Mouse (Mus musculus): Measurements from ENCODE around the gene Tifa. TPM values are rescaled to one million over a fixed set of nuclear protein-coding genes. Genes with fewer than 3 reads are reported as not detected.

Gene Tifa
- polyA plus RNA-seq, 1 experiment, result 0.18 TPM

GRCm38 (mm10) chr3:127818694-127819663 is 29.4 kb downstream of the Tifa start:
- TF ChIP-seq USF1 (IDR thresholded peaks at IDR 0.05; ENCODE audit: low read depth) (no peak), MAX (IDR thresholded peaks at IDR 0.05) (no peak), MYOG (IDR thresholded peaks at IDR 0.05; ENCODE audit: control insufficient read depth, extremely low read depth, insufficient read length) (no peak)
- no peak overlapping the region for H3ac ChIP-seq (ENCODE audit: control insufficient read depth, insufficient read length, low read depth)
- no peak overlapping the region for H3K4me3 ChIP-seq (ENCODE audit: insufficient read depth, poor library complexity, severe bottlenecking)

DNA sequence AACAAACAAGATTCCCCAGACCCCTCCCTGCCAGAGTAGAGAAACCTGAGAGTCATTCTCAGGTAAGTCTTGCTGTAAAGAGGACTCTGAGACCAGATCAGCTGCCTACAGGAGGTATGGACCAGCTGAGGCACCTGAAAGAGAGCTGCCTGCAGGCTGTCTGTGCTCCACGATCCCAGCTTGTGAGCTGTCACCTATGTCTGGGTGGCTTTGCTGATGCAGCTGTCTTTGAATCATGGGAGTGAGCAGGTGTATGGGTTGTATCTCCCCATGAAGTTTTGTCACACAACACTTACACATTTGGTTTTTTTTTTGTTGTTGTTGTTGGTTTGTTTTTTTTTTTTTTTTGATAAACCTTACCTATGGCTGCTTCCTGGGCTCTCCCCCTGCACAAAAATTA is 30.8 kb downstream of the Tifa start:
- Histone ChIP-seq H3K36me3 (ENCODE audit: control insufficient read depth, insufficient read depth) (peaks cover 14% of the 10 kb centered on the region), H3K4me3 (ENCODE audit: insufficient read depth, poor library complexity, severe bottlenecking) (no peak overlapping the region), H3K27me3 (ENCODE audit: control insufficient read depth, insufficient read depth, insufficient read length) (no peaks in the 10 kb centered on the region), H3ac (ENCODE audit: control insufficient read depth, insufficient read length, low read depth) (no peak overlapping the region), H3K79me3 (ENCODE audit: low read depth) (peaks cover 7% of the 10 kb centered on the region), H3K79me2 (ENCODE audit: control insufficient read depth, insufficient read depth) (peaks cover 16% of the 10 kb centered on the region)
- TF ChIP-seq FOSL1 (IDR thresholded peaks at IDR 0.05; ENCODE audit: insufficient read depth, low read length, poor library complexity, severe bottlenecking), result no peak
- no peak for TF ChIP-seq MYOG (IDR thresholded peaks at IDR 0.05; ENCODE audit: control insufficient read depth, extremely low read depth, insufficient read length)

More at GRCm38 (mm10) chr3:127818694-127819663, 29.4 kb downstream of the Tifa start:
- H3K79me2 ChIP-seq (ENCODE audit: control insufficient read depth, insufficient read depth), result peaks cover 2% of the 10 kb centered on the region
- peaks cover 14% of the 10 kb centered on the region for H3K36me3 ChIP-seq (ENCODE audit: control insufficient read depth, insufficient read depth)
- peaks cover 1% of the 10 kb centered on the region for H3K79me3 ChIP-seq (ENCODE audit: low read depth)
- no peaks in the 10 kb centered on the region for H3K27me3 ChIP-seq (ENCODE audit: control insufficient read depth, insufficient read depth, insufficient read length)

- H3ac ChIP-seq (ENCODE audit: control insufficient read depth, insufficient read length, low read depth), result no peak overlapping the region
- peaks cover 24% of the 10 kb centered on the region for H3K79me2 ChIP-seq (ENCODE audit: control insufficient read depth, insufficient read depth)
- no peaks in the 10 kb centered on the region for H3K27me3 ChIP-seq (ENCODE audit: control insufficient read depth, insufficient read depth, insufficient read length)
- H3K79me3 ChIP-seq (ENCODE audit: low read depth), result peaks cover 7% of the 10 kb centered on the region
- no peak overlapping the region for H3K4me3 ChIP-seq (ENCODE audit: insufficient read depth, poor library complexity, severe bottlenecking)
- TF ChIP-seq MAX (IDR thresholded peaks at IDR 0.05) (no peak), CTCF (IDR thresholded peaks at IDR 0.05; ENCODE audit: control insufficient read depth, insufficient read depth, insufficient read length) (no peak), FOSL1 (IDR thresholded peaks at IDR 0.05; ENCODE audit: insufficient read depth, low read length, poor library complexity, severe bottlenecking) (no peak)
- H3K36me3 ChIP-seq (ENCODE audit: control insufficient read depth, insufficient read depth), result peaks cover 14% of the 10 kb centered on the region
Observed at GRCm38 (mm10) chr3:127821209-127821608, 31.6 kb downstream of the Tifa start.

GRCm38 (mm10) chr3:127823886-127824863 is 34.6 kb downstream of the Tifa start:
- Histone ChIP-seq H3K36me3 (ENCODE audit: control insufficient read depth, insufficient read depth) (peaks cover 14% of the 10 kb centered on the region), H3ac (ENCODE audit: control insufficient read depth, insufficient read length, low read depth) (no peak overlapping the region), H3K79me2 (ENCODE audit: control insufficient read depth, insufficient read depth) (peaks cover 46% of the 10 kb centered on the region), H3K79me3 (ENCODE audit: low read depth) (peaks cover 20% of the 10 kb centered on the region), H3K27me3 (ENCODE audit: control insufficient read depth, insufficient read depth, insufficient read length) (no peaks in the 10 kb centered on the region), H3K4me3 (ENCODE audit: insufficient read depth, poor library complexity, severe bottlenecking) (no peak overlapping the region)
- TF ChIP-seq MAX (IDR thresholded peaks at IDR 0.05), result no peak
- no peak for TF ChIP-seq CTCF (IDR thresholded peaks at IDR 0.05; ENCODE audit: control insufficient read depth, insufficient read depth, insufficient read length)
- TF ChIP-seq FOSL1 (IDR thresholded peaks at IDR 0.05; ENCODE audit: insufficient read depth, low read length, poor library complexity, severe bottlenecking), result no peak
- TF ChIP-seq MYOG (IDR thresholded peaks at IDR 0.05; ENCODE audit: control insufficient read depth, extremely low read depth, insufficient read length), result no peak
- TF ChIP-seq CEBPB (IDR thresholded peaks at IDR 0.05; ENCODE audit: low read depth), result no peak
- TF ChIP-seq MYOD1 (IDR thresholded peaks at IDR 0.05; ENCODE audit: control insufficient read depth, insufficient read length, low read depth), result no peak
- TF ChIP-seq USF1 (IDR thresholded peaks at IDR 0.05; ENCODE audit: low read depth), result no peak

DNA sequence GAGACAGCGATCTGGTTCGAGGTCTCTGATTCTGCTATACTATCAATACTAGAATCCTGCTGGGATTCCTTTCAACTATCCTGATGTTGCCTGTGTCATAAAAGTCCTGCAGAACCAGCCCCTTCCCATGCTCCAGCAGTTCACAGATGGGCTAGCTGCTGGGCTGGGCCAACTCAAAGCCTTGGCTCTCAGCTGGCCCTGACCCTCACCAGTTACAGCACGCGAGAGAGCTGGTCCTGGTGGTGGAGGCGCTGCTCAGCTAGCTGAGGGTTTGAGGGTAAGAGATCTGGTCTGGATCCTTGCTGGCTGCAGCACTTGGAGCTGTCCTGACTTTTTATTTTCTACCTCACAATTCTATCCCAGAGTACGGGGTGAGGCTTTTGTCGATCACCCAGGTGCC is 36.9 kb downstream of the Tifa start:
- Histone ChIP-seq H3K4me3 (ENCODE audit: insufficient read depth, poor library complexity, severe bottlenecking) (no peak overlapping the region), H3K36me3 (ENCODE audit: control insufficient read depth, insufficient read depth) (peaks cover 5% of the 10 kb centered on the region), H3K79me3 (ENCODE audit: low read depth) (peaks cover 34% of the 10 kb centered on the region), H3K79me2 (ENCODE audit: control insufficient read depth, insufficient read depth) (peaks cover 69% of the 10 kb centered on the region), H3ac (ENCODE audit: control insufficient read depth, insufficient read length, low read depth) (no peak overlapping the region), H3K27me3 (ENCODE audit: control insufficient read depth, insufficient read depth, insufficient read length) (no peaks in the 10 kb centered on the region)
- TF ChIP-seq MYOG (IDR thresholded peaks at IDR 0.05; ENCODE audit: control insufficient read depth, extremely low read depth, insufficient read length), result no peak
- TF ChIP-seq MYOD1 (IDR thresholded peaks at IDR 0.05; ENCODE audit: control insufficient read depth, insufficient read length, low read depth), result no peak
- no peak for TF ChIP-seq CTCF (IDR thresholded peaks at IDR 0.05; ENCODE audit: control insufficient read depth, insufficient read depth, insufficient read length)
- TF ChIP-seq CEBPB (IDR thresholded peaks at IDR 0.05; ENCODE audit: low read depth), result no peak
- TF ChIP-seq FOSL1 (IDR thresholded peaks at IDR 0.05; ENCODE audit: insufficient read depth, low read length, poor library complexity, severe bottlenecking), result no peak
